Mouse (Mus musculus): ENCODE results near the gene Cdkn2b. TPM values are rescaled to one million over a fixed set of nuclear protein-coding genes. Genes with fewer than 3 reads are reported as not detected.

Gene Cdkn2b
- total RNA-seq, 2 experiments from 2014 or later = 0.50 to 0.76 TPM

DNA sequence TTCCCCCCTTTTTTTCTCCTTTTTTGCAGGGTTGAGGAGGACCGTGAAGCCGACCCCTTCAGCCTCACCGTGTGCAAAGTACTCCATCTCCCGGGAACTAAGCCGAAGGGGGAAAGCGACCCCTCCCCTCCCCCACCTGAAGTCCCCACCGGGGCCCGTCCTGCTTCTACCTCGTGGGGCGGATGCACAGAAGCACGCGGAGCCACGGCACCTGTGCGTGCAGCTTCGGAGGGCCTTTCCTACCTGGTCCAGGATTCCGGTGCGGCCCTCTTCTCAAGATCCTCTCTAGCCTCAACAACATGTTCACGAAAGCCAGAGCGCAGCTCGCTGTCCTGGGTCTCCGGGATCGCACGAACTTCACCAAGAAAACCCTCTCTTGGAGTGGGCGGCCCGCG is 16.8 kb downstream of the Cdkn2b start:
- intact Hi-C loops (cut with DNase I) = loop anchor here (5.0 kb wide), 3 partner anchors 152 to 233 kb away; no protein-coding TSS in a partner anchor
- peak in 1 of 2 experiments; percentile 17 for DNase-seq

DNA sequence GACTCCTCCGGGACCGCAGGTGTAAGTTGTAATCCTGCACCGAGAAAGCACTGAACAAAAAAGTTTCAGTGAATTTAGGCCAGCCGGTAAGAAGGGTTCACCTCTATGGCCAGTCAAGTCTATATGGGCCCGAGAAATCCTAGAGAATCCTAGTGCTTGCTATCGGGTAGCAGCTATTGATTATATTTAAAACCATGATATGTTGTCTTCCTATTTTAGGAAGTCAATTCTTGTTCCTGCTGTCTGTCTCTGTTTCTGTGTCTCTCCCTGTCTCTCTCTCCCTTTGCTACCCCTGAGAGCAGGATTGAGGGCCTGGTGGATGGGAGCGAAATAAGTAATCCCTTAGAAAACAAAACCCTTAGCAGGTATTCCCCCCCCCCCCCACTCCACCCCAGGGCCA is 17.3 kb downstream of the Cdkn2b start:
- DNase-seq = no peak
- intact Hi-C loops (cut with DNase I) = loop anchor here (5.0 kb wide), 3 partner anchors 151 to 234 kb away; no protein-coding TSS in a partner anchor

DNA sequence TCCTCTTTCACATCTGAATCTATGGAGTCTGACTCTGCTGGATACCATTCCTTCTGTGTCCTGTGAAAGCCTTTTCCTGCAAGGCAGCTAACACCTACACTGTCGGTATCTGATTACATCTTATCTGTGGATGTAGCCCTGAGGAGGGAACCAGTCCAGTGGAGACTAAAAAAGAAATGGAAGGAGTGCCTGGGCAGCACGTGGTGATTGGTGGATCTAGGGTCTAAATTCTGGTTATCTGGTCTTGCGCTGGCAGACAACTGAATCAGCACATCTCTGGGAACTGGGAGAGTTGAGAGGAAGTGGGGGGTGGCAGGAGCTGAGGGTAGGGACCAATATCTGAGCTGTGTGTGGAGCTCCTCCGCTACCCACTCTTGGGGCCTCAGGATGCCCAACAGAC is 21.8 kb downstream of the Cdkn2b start:
- intact Hi-C loops (cut with DNase I) = no loop called here
- DNase-seq = no peak

DNA sequence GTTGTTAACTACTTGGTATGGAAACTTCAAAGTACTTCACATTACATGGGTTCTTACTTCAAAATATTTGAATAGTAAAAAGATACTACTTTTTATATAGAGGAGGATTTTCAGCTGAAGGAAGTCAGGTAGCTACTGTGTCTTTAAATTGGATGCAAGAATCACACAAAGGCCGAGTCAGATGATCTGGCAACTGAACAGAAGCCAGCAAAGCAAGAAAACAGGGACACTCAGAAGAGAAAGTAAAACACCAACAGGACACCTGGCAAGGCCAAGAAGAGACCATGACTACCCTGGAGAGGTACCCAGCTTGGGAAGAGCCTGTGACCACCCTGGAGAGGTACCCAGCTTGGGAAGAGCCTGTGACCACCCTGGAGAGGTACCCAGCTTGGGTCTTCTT is 24.3 kb downstream of the Cdkn2b start:
- intact Hi-C loops (cut with DNase I) = no loop called here
- no peak for DNase-seq

DNA sequence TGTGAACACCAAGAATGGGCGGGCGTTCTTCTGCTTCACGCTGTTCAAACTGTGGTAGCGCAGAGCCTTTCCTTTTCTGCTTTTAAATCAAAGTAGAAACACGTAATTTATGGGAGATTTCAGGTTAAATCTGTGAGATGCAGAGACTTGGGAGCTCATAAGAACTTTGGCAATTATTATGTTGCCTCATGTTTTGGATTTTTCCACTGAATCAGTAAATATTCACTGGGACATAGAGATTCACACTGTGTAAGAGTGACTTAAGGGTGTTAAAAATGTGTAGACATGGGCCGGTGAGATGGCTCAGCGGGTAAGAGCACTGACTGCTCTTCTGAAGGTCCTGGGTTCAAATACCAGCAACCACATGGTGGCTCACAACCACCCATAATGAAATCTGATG is 25.2 kb downstream of the Cdkn2b start:
- no peak for DNase-seq
- intact Hi-C loops (cut with DNase I) = no loop called here

DNA sequence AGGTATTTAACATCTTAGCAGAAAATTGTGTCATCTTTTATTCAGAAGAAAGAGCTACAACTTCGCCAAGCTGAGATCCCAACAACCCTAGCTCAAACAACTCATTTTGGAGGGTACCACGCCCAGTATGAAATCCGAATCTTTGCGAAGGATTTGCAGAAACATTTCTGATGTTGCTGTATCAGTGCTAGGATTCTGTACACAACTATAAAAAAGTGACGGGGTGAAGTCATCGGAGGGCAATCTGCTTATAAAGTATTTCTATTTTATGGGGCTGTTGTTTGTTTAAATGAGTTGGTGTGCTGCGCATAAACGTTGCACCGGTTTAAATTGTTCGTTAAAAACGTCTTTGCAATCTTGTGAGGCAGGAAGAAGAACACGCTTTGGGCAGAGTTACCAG is 28.2 kb downstream of the Cdkn2b start:
- DNase-seq = no peak
- intact Hi-C loops (cut with DNase I) = loop anchor here (5.0 kb wide), 1 partner anchor 240 kb away; no protein-coding TSS in a partner anchor

DNA sequence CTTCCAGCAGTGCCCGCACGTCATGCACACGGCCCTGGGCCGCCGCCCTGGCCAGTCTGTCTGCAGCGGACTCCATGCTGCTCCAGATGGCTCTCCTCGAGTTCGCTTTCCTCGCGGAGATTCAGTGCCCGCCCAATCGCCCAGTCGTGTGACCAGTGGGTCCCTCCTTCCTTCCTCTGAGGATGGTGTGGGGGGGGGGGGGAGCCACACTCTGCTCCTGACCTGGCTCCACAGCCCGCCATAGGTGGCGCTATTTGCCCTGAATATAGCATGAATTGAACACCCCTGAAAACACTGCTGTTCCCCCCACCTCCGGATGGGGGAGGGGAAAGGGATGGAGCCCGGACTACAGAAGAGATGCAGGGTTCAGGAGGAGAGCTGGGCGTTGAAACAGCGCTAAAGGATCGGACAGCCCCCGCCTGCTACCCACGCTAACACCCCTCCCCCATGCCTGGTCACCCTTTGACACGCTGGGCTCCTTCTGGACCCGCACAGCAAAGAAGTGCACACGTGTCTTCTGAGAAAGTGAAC is 28.7 kb downstream of the Cdkn2b start:
- peak in 1 of 2 experiments; percentile 26 for DNase-seq

DNA sequence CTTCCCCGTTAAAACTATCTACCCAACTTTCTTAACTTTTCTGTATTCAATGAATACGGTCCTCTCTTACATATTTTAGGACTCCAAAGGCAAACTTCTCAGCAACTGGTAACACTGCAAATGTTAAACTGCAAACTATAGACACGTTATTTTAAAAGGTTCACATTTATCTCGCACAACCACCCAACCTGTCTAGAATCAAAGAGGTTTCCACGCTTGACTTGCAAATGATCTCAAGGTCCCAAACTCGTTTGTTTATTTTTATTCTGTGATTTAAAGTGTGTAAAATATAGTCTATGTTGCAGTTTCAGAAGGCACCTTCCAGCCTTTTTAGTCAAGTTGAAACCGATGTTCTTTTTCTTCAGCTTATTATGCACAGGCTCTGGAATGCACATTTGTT is 29.6 kb downstream of the Cdkn2b start:
- intact Hi-C loops (cut with DNase I) = loop anchor here (5.0 kb wide), 1 partner anchor 241 kb away; no protein-coding TSS in a partner anchor

More for the DNA sequence above, 28.7 kb downstream of the Cdkn2b start:
- intact Hi-C loops (cut with DNase I) = loop anchor here (5.0 kb wide), 1 partner anchor 240 kb away; no protein-coding TSS in a partner anchor

DNA sequence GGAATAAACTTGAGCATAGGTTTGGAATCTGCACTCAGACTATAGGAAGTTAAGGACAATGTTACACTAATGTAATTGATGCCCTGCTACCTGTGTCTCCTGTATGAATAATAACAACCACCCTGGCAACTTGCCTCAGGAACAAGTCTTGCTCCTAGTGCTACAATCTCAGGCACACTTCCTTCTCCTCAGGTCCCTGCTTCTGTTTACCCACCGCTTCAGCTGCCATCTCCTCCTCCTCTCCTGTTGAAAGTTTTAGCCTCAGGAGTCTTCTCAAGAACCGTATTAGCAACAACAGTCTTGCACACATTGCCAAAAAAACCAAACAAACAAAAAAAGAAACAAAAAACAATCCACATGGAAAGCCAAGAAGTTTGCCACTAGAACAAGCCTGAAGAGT is 31.2 kb downstream of the Cdkn2b start:
- intact Hi-C loops (cut with DNase I) = loop anchor here (5.0 kb wide), 1 partner anchor 243 kb away; no protein-coding TSS in a partner anchor
- DNase-seq = no peak

More for the DNA sequence above, 29.6 kb downstream of the Cdkn2b start:
- DNase-seq = no peak

DNA sequence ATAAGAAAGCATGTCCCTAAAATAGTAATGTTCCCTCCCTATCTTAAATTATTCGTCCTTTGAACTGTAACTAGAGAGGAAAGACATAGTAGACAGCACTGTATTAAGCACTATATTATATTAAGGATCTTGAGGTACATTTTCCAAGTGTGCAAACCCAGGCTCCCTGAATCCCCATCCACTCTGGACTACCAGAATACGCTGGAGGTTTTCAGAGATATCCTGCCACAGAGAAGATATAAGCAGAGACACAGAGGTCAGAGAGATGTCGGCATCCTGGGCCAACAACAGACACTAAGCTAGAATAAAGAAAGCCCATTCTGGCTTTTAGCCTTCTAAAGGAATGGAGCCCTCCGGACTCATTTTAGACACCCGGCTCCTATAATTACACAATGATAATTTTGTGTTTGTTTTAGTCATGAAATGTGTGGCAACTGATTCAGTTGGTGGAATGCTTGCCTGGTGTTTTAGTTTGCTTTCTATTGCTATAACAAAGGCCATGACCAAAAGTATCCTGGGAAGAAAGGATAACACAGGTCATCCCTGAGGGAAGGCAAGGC is 33.4 kb downstream of the Cdkn2b start:
- intact Hi-C loops (cut with DNase I) = no loop called here
- no peak for DNase-seq

DNA sequence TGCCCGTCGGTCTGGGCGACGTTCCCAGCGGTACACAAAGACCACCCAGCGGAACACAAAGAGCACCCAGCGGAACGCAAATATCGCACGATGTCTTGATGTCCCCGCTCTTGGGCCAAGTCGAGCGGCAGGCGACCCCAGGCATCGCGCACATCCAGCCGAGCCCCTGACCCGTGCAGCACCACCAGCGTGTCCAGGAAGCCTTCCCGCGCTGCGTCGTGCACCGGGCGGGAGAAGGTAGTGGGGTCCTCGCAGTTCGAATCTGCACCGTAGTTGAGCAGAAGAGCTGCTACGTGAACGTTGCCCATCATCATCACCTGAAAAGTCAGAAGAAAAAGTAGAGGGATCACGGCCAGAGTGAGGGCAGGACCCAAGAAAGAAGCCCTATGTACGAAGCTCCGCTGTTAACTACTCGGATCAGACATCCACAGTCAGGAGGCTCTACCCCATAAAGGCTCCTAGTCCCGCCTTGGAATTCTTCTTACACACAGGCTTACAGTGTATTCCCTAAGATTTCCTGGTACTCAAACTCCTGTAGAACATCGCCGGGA is 34.1 kb downstream of the Cdkn2b start:
- no peak for DNase-seq
- intact Hi-C loops (cut with DNase I) = no loop called here

DNA sequence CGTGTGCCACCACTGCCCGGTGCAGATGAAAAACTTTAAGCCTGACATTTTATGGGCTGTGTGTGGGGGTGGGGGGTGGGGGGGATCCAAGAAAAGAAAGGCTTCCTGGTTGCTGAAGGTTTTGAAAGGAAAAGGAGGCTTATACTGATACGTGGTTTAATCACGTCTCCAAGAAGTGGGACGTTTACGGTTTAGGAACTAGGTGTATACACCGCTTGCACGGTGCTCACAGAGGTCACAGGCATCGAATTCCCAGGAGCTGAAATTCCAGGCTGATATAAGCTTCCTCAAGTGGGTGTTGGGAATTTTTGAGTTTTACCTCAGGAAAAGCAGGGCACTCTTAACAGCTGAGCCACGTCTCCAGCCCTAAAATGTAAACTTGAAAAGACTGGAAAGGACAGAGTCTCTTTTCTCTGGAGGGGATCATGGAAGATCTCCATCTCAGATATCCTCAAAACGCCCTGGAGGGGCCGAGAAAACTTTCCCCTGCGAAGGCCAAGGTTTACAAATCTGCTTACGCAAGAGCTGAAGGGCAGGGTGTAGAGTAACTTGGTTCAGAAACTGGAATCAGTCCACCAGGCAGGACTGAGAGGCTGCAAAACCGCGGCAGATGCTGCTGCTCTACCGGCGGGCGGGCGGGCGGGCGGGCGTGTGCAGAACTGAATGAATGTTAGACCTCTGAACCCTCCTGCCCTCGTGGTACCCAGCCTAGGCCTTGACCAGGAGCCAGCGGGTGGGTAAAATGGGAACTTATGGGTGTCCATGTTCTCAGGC is 34.8 kb downstream of the Cdkn2b start:
- no peak for DNase-seq

DNA sequence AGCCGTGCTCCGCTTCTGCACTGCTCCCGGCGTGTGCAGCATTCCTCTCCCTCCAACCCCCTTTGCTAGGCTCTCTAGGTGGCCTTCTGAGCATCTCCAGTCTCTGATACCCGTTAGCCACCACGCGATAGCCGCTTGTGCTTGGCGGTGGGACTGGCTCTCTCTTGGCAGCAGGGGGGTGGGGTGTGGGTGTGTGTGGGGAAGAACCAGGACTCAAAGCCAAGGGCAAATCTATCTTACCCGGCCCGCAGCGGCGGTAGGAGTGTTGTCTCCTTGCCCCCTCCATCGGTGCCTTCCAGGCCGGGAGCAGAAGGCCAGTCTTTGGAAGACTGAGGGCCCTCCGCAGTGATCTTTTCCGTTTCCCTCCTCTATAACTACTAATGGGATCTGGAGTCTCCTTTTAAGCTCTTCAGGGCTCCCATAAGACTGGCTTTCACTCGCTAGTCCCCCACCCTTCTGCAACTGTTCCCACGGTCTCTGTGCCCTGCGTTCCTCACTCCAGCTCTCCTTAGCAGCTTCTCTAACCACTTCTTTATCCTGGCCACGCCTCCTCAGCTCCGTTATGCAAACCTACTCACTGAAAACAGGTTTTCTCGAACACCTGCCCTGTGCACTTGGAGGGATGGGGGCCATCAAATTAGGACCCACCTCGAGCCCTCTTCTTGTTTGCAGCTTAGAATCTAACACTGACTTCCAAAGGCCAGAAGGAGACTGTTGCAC is 35.9 kb downstream of the Cdkn2b start:
- intact Hi-C loops (cut with DNase I) = no loop called here
- DNase-seq = no peak

More for the DNA sequence above, 34.8 kb downstream of the Cdkn2b start:
- intact Hi-C loops (cut with DNase I) = no loop called here

DNA sequence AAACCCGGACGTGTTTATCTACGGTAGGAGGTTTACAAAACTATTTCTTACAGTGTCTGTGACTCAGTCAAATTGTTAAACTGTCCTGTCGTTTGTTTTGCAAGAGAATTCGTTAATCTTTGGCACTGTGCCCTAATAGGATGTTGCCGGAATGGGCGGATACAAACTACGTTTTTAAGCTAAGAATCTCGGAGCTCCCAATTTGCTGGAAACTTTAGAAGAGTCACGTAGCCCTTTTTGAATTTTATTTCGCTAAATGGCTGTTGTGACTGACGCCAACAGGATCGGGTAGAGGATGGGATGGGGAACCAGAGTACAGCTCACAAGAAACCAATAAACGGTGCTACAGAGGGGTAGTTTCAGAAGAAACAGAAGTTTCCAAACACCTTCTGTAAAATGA is 36.8 kb downstream of the Cdkn2b start:
- DNase-seq = no peak
- intact Hi-C loops (cut with DNase I) = no loop called here

DNA sequence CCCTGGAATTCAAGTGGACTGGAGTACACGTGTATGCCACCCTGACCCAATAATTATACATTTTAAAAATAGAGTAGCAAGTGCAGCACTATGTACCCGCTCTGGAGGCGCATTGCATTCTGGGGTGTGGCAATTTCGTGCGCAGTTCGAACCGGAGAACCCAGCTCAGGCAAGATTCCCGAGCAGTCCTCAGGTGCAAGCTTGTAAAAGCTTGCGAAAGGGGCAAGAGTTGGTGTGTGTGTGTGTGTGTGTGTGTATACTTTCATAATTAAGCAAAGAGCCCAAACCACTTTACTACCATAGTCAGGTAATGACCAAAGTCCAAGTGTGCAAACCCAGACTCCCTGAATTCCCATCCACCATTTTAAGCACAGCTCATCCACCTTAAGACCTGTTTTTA is 37.3 kb downstream of the Cdkn2b start:
- intact Hi-C loops (cut with DNase I) = no loop called here
- no peak for DNase-seq

DNA sequence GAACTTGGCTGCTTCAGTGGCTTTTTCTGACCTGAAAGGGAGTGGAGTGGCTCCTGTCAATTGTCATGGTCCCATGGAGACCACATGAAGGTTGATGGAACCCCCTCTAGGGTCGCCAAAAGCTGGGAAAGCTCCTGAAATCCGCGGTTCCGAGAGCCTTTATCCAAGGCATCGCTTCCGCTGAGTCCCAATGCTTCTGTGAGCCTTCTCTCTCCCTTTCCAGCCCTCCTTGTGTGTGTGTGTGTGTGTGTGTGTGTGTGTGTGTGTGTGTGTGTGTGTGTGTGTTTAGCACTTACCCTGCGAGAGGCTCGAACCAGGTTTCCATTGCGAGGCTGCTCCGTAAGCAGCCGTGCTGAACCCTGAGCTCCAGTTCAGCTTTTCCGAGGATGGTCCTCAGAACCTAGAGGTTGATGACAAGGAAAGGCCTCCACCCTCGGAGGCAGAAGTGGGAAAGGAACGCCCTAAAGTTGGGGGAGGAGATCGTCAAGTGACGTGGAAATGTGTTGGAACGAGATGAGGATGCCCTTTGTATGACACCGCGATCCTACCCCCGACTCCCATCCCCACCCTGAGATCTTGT is 37.8 kb downstream of the Cdkn2b start:
- peak in 1 of 2 experiments; percentile 13 for DNase-seq
- intact Hi-C loops (cut with DNase I) = no loop called here

DNA sequence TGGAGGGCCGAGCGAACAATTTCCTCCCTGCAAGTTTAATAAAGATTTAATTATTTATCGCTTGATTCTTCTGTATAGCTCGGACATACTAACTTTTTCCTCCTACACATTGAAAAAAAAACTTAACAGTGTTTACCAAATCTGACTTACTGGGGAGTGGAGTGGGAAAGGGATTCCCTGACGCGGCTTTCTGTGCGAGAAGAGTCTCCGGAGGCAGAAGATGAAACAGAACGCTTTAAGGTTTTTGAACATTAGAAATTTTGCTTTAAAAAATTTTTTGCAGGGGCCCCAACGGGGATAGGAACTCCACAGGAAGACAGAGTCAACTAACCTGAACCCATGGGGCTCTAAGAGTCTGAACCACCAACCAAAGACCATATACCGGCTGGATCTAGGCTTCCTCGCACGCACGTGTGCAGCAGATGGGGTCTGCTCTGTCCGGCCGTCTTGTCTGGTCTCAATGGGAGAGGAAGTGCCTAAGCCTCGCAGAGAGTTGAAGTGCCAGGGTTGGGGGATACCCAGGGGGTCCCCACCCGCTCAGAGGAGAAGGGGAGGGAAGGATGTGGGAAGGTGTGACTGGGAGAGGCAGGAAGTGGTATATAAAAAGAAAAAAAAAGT is 38.6 kb downstream of the Cdkn2b start:
- intact Hi-C loops (cut with DNase I) = no loop called here
- no peak for DNase-seq

DNA sequence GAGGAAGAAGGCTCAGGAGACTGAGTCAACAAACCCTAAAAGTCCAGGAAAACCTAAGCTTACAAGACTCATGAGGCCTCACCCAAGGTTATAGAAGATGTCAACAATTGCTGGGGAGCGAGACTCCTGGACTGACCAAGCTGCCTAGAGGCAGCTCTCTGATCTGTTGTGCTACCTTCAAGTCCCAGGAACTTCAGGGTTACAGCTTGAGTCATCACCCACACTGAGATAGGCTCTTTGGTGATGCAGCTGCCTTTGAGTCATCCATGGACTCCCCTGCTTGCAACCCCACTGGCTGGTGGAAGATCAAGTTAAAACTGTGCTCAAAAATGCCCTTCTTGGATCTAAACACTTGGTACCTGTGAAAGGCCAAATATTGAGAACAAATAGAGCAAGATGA is 53.1 kb downstream of the Cdkn2b start:
- no peak for DNase-seq
- intact Hi-C loops (cut with DNase I) = no loop called here

Measured in heart, postnatal 36 days (tissue).